Mouse (Mus musculus): ENCODE results near the gene Smurf1.

DNA sequence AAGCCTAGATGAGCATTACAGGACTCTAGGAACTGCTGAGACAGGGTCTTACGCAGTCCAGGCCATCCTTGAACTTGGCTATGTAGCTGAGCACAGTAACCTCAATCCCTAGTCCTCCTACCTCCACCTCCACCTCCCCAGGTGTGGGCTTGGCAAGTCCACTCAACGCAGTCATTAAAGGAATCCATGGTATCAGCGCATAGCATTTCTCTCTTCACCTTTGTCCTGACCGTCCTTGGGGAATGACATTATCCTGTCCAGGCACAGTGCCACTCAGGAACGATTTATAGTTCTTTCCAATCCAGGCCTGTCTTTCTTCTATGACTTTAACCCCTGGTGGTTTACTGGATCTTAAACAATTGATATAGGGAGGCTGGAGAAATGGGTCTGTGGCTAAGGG lies 24.8 kb upstream of the Smurf1 start:
- TF ChIP-seq CTCF (IDR thresholded peaks at IDR 0.05; ENCODE audit: low read depth) (no peak), EP300 (optimal IDR thresholded peaks at IDR 0.05) (no peak)
